Mouse (Mus musculus) liver, embryonic 12.5 days (tissue): Measurements from ENCODE around the gene Adgre1. TPM values are rescaled to one million over a fixed set of nuclear protein-coding genes. Genes with fewer than 3 reads are reported as not detected.
"Not testable (repeated sequence)": the region's sequence is repeated elsewhere in the genome, so short reads cannot be mapped to it uniquely, and the experiment has no call there.

Experiments used
- ATAC-seq: fragments of 200-750 bp; cut with Nextera tagmentation; 2 replicates; pipeline ENCODE4 v1.8.0; 2017; ENCODE audit warnings: moderate number of reproducible peaks, mild to moderate bottlenecking, moderate library complexity
- H3K27ac ChIP-seq: fragments of 300-500 bp; sonication (generic); 2 replicates; pipeline ENCODE4 v1.5.1; 2016; ENCODE audit warnings: mild to moderate bottlenecking
- H3K27me3 ChIP-seq: fragments of 300-500 bp; sonication (generic); replicated peaks from 2 replicates; pipeline ENCODE4 v1.6.1; 2016; ENCODE audit warnings: mild to moderate bottlenecking, moderate library complexity
- H3K36me3 ChIP-seq: fragments of 300-500 bp; sonication (generic); 2 replicates; pipeline ENCODE4 v1.6.1; 2016; ENCODE audit warnings: mild to moderate bottlenecking, moderate library complexity
- H3K4me1 ChIP-seq: fragments of 300-500 bp; sonication (generic); 2 replicates; pipeline ENCODE4 v1.6.1; 2016
- H3K4me2 ChIP-seq: fragments of 300-500 bp; sonication (generic); 2 replicates; pipeline ENCODE4 v1.6.1; 2016; ENCODE audit warnings: mild to moderate bottlenecking, moderate library complexity
- H3K4me3 ChIP-seq: fragments of 300-500 bp; sonication (generic); 2 replicates; pipeline ENCODE4 v1.5.1; 2016; ENCODE audit warnings: mild to moderate bottlenecking, moderate library complexity
- H3K9ac ChIP-seq: fragments of 300-500 bp; sonication (generic); 2 replicates; pipeline ENCODE4 v1.6.1; 2016; ENCODE audit warnings: mild to moderate bottlenecking, moderate library complexity
- H3K9me3 ChIP-seq: fragments of 300-500 bp; sonication (generic); replicated peaks from 2 replicates; pipeline ENCODE4 v1.6.1; 2016; ENCODE audit warnings: mild to moderate bottlenecking, moderate library complexity
- WGBS: fragments of 180-500 bp; shearing (Covaris S2); methylation state at CpG from one replicate; pipeline ENCODE4 v1.1.7; 2016; ENCODE audit not compliant: insufficient replicate concordance; 5-methylcytosine and 5-hydroxymethylcytosine counted together
- polyA plus RNA-seq: library from polyadenylated mRNA; unstranded; fragments of >200 nt; fragmentation: Nextera tagmentation; extraction: Ambion mirVana; gene quantifications from 2 replicates; pipeline ENCODE4 v1.2.1, GENCODE M21; 2016

The Adgre1 gene
- 9.5 and 11.6 TPM in 2 replicates for polyA plus RNA-seq

- no peaks in the 10 kb centered on the region for H3K27me3 ChIP-seq
- H3K4me1 ChIP-seq: no peaks in the 10 kb centered on the region
- no peaks in the 10 kb centered on the region for H3K36me3 ChIP-seq
- no peaks in the 10 kb centered on the region for H3K9me3 ChIP-seq
- H3K9ac ChIP-seq: no peak within 1 kb of the TSS
- WGBS: 14% methylated on average over 1 of the region's 1 CpGs
- ATAC-seq: no peak
- no peak within 1 kb of the TSS for H3K27ac ChIP-seq
- H3K4me3 ChIP-seq: no peak within 1 kb of the TSS
- no peak within 1 kb of the TSS for H3K4me2 ChIP-seq
Observed at GRCm38 (mm10) chr17:57358441-57358840, at the start of gene Adgre1. Gene Adgre1 (plus strand): TSS chr17:57358691.

GRCm38 (mm10) chr17:57311801-57312200 lies 46.7 kb upstream of the Adgre1 start:
- Histone ChIP-seq H3K9me3 (no peaks in the 10 kb centered on the region), H3K27ac (no peak overlapping the region), H3K4me3 (no peak overlapping the region), H3K27me3 (no peaks in the 10 kb centered on the region), H3K4me2 (no peak overlapping the region), H3K9ac (no peak overlapping the region), H3K4me1 (0 out of 2 replicates have a peak, but pooled peaks cover 6% of the 10 kb centered on the region), H3K36me3 (0 out of 2 replicates have a peak, but pooled peaks cover 5% of the 10 kb centered on the region)
- WGBS: 48% methylated on average over 13 of the region's 13 CpGs
- 0 out of 2 replicates have a peak, but pooled peaks have one; percentile 27 for ATAC-seq

- Histone ChIP-seq H3K4me1 (peaks cover 4% of the 10 kb centered on the region; the same call in 1 of the 2 replicates), H3K27me3 (no peaks in the 10 kb centered on the region), H3K4me3 (no peak overlapping the region), H3K9me3 (no peaks in the 10 kb centered on the region), H3K9ac (no peak overlapping the region), H3K27ac (no peak overlapping the region), H3K4me2 (no peak overlapping the region), H3K36me3 (peaks cover 5% of the 10 kb centered on the region; the same call in 1 of the 2 replicates)
- WGBS: 72% methylated on average over 8 of the region's 8 CpGs
- ATAC-seq: no peak
Observed at GRCm38 (mm10) chr17:57327615-57328014, 30.9 kb upstream of the Adgre1 start.

- H3K4me2 ChIP-seq: no peak overlapping the region
- H3K9ac ChIP-seq: no peak overlapping the region
- no peak for ATAC-seq
- no peak overlapping the region for H3K4me3 ChIP-seq
- H3K27ac ChIP-seq: no peak overlapping the region
- H3K36me3 ChIP-seq: peaks cover 5% of the 10 kb centered on the region; the same call in 1 of the 2 replicates
- 49% methylated on average over 5 of the region's 6 CpGs for WGBS
- H3K9me3 ChIP-seq: no peaks in the 10 kb centered on the region
- H3K4me1 ChIP-seq: peaks cover 4% of the 10 kb centered on the region; the same call in 1 of the 2 replicates
- no peaks in the 10 kb centered on the region for H3K27me3 ChIP-seq
Observed at GRCm38 (mm10) chr17:57328944-57329343, 29.5 kb upstream of the Adgre1 start.

- Histone ChIP-seq H3K4me1 (peaks cover 15% of the 10 kb centered on the region; the same call in 1 of the 2 replicates), H3K9ac (no peak overlapping the region), H3K4me2 (no peak overlapping the region), H3K9me3 (no peaks in the 10 kb centered on the region), H3K27ac (no peak overlapping the region), H3K4me3 (no peak overlapping the region), H3K36me3 (peaks cover 5% of the 10 kb centered on the region; the same call in 1 of the 2 replicates), H3K27me3 (no peaks in the 10 kb centered on the region)
- 47% methylated on average over 8 of the region's 8 CpGs for whole genome bisulfite sequencing
- ATAC-seq: no peak
Observed at GRCm38 (mm10) chr17:57330993-57331392, 27.5 kb upstream of the Adgre1 start.

- H3K9ac ChIP-seq: no peak overlapping the region
- 63% methylated on average over 4 of the region's 4 CpGs for WGBS
- no peak overlapping the region for H3K4me3 ChIP-seq
- peaks cover 15% of the 10 kb centered on the region; the same call in 1 of the 2 replicates for H3K4me1 ChIP-seq
- ATAC-seq: no peak
- H3K9me3 ChIP-seq: no peaks in the 10 kb centered on the region
- no peaks in the 10 kb centered on the region for H3K27me3 ChIP-seq
- H3K36me3 ChIP-seq: peaks cover 5% of the 10 kb centered on the region; the same call in 1 of the 2 replicates
- H3K27ac ChIP-seq: no peak overlapping the region
- H3K4me2 ChIP-seq: no peak overlapping the region
Observed at GRCm38 (mm10) chr17:57332241-57332640, 26.2 kb upstream of the Adgre1 start.

- no peak overlapping the region for H3K27ac ChIP-seq
- H3K9me3 ChIP-seq: no peaks in the 10 kb centered on the region
- WGBS: 61% methylated on average over 9 of the region's 9 CpGs
- H3K9ac ChIP-seq: no peak overlapping the region
- no peak for ATAC-seq
- H3K4me3 ChIP-seq: no peak overlapping the region
- no peaks in the 10 kb centered on the region for H3K36me3 ChIP-seq
- H3K27me3 ChIP-seq: no peaks in the 10 kb centered on the region
- H3K4me2 ChIP-seq: no peak overlapping the region
- H3K4me1 ChIP-seq: peaks cover 15% of the 10 kb centered on the region; the same call in 1 of the 2 replicates
Observed at GRCm38 (mm10) chr17:57334001-57334760, 24.3 kb upstream of the Adgre1 start.

GRCm38 (mm10) chr17:57334761-57335150 lies 23.7 kb upstream of the Adgre1 start:
- no peaks in the 10 kb centered on the region for H3K36me3 ChIP-seq
- no peak overlapping the region for H3K4me3 ChIP-seq
- H3K27ac ChIP-seq: no peak overlapping the region
- 5% methylated on average over 16 of the region's 16 CpGs for WGBS
- peak overlapping the region; percentile 20; the same call in 1 of the 2 replicates for H3K4me2 ChIP-seq
- peaks cover 15% of the 10 kb centered on the region; the same call in 1 of the 2 replicates for H3K4me1 ChIP-seq
- H3K27me3 ChIP-seq: no peaks in the 10 kb centered on the region
- H3K9ac ChIP-seq: no peak overlapping the region
- H3K9me3 ChIP-seq: no peaks in the 10 kb centered on the region
- ATAC-seq: peak; percentile 4; the same call in 1 of the 2 replicates

GRCm38 (mm10) chr17:57335194-57335593 lies 23.3 kb upstream of the Adgre1 start:
- H3K36me3 ChIP-seq, H3K27me3 ChIP-seq, H3K4me3 ChIP-seq, H3K9me3 ChIP-seq, ATAC-seq, H3K9ac ChIP-seq, H3K27ac ChIP-seq: not testable (repeated sequence)
- 47% methylated on average over 9 of the region's 9 CpGs for WGBS
- Histone ChIP-seq H3K4me2 (peak overlapping the region; percentile 20; the same call in 1 of the 2 replicates), H3K4me1 (peaks cover 15% of the 10 kb centered on the region; the same call in 1 of the 2 replicates)

- peak; percentile 69 for ATAC-seq
- Histone ChIP-seq H3K27ac (no peak overlapping the region), H3K4me3 (no peak overlapping the region), H3K27me3 (no peaks in the 10 kb centered on the region), H3K4me1 (peaks cover 15% of the 10 kb centered on the region; the same call in 1 of the 2 replicates), H3K36me3 (no peaks in the 10 kb centered on the region), H3K9me3 (no peaks in the 10 kb centered on the region), H3K4me2 (no peak overlapping the region), H3K9ac (no peak overlapping the region)
- 8% methylated on average over 11 of the region's 11 CpGs for WGBS
Observed at GRCm38 (mm10) chr17:57335673-57336303, 22.7 kb upstream of the Adgre1 start.

GRCm38 (mm10) chr17:57337996-57338395 lies 20.5 kb upstream of the Adgre1 start:
- 64% methylated on average over 10 of the region's 10 CpGs for WGBS
- Histone ChIP-seq H3K27me3 (no peaks in the 10 kb centered on the region), H3K9ac (no peak overlapping the region), H3K4me1 (peaks cover 12% of the 10 kb centered on the region; the same call in 1 of the 2 replicates), H3K9me3 (no peaks in the 10 kb centered on the region), H3K36me3 (no peaks in the 10 kb centered on the region), H3K4me2 (no peak overlapping the region), H3K4me3 (no peak overlapping the region), H3K27ac (no peak overlapping the region)
- no peak for ATAC-seq

GRCm38 (mm10) chr17:57339298-57339697 lies 19.2 kb upstream of the Adgre1 start:
- H3K4me1 ChIP-seq: peaks cover 12% of the 10 kb centered on the region; the same call in 1 of the 2 replicates
- no peaks in the 10 kb centered on the region for H3K9me3 ChIP-seq
- H3K36me3 ChIP-seq: no peaks in the 10 kb centered on the region
- H3K4me3 ChIP-seq: no peak overlapping the region
- no peaks in the 10 kb centered on the region for H3K27me3 ChIP-seq
- no peak for ATAC-seq
- no peak overlapping the region for H3K27ac ChIP-seq
- H3K9ac ChIP-seq: no peak overlapping the region
- WGBS: 58% methylated on average over 9 of the region's 9 CpGs
- H3K4me2 ChIP-seq: no peak overlapping the region
